Mouse (Mus musculus) heart, adult 8-10 months (tissue): ENCODE measurements around the gene Tnfaip8l1. TPM values are rescaled to one million over a fixed set of nuclear protein-coding genes. Genes with fewer than 3 reads are reported as not detected.

Source experiments
- DNase-seq: peaks from one replicate; pipeline ENCODE4 v3.0.0; 2022; ENCODE audit warnings: low spot score
- total RNA-seq, 4 experiments: library from RNA; stranded (reverse); gene quantifications; 2 replicates each; pipeline ENCODE4 v1.2.4; 2022

Tnfaip8l1 gene
- total RNA-seq: 1 to 10 TPM; 1.2 to 2.1 (median 1.4) TPM

- DNase-seq: peak; percentile 96
Measured at GRCm38 (mm10) chr17:56162231-56162774, at the start of gene Tnfaip8l1. TSS of gene Tnfaip8l1 (plus strand) at chr17:56162477.

GRCm38 (mm10) chr17:56112743-56113142 lies 49.5 kb upstream of the Tnfaip8l1 start:
- DNase-seq: no peak

DNA sequence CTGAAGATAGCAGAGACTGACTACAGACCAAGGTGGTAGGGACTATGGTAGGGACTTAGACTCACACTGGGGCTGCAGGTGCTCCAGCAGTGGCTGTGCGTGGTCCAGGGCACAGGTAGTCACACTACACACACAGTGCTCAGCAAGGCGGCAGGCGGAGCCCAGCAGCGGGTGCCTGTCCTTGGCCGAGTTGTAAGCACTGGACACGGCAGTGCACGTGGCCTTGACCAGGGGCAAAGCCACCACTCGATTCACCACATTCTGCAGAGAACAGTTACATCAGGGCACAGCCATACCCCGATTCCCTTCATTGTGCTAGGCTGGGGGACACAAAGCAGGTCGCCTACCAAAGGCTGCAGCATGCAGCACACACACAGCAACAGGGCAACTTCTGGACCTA lies 46.1 kb upstream of the Tnfaip8l1 start:
- no peak for DNase-seq

- no peak for DNase-seq
Measured at GRCm38 (mm10) chr17:56117251-56117710, 45.0 kb upstream of the Tnfaip8l1 start, which contains the start of gene Plin5. TSS of gene Plin5 (minus strand) at chr17:56117596.

DNA sequence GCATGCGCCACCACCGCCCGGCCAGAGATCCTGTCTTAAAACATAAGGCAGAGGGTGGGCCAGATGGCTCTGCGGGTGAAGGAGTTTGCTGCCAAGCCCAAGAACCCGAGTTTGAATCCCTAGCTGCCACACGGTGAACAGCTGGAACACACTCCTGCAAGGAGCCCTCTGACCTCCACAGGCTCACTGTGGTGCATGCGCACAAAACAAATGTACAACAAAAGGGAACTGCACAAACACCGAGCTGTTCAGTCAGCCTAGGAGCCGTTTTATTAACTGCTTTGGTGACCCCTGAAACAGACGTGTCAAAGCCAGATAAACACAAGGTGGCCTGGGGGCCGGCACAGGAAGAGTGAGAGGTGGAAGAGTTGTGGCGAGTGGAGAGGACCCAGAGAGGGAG lies 42.8 kb upstream of the Tnfaip8l1 start:
- no peak for DNase-seq

- peak; percentile 76 for DNase-seq
Measured at GRCm38 (mm10) chr17:56119981-56120880, 42.0 kb upstream of the Tnfaip8l1 start.

DNA sequence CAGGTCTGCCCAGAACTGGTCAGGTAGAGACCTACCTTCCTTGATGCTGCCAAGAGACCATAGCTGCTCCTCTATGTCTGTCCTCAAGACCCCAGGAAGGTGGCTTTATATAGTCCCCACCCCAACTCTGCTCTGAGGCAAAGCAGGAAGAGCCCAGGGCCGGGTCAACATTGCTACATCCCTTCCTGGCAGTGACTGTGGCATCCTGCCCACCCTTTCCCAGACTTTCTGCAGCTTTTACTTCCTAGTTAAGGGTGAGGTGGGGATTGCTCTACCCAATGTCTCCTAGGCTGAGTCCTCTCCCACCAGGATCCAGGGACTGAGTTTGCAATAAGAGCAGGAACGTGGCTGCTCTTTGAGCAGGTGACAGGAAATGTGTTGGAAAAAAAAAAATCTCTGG lies 40.5 kb upstream of the Tnfaip8l1 start, which contains the start of gene Lrg1:
Gene Lrg1, minus strand, starts transcription at position 176 of the 400 bp plus-strand sequence.
- DNase-seq: no peak

GRCm38 (mm10) chr17:56123161-56123560 lies 39.1 kb upstream of the Tnfaip8l1 start:
- no peak for DNase-seq

DNA sequence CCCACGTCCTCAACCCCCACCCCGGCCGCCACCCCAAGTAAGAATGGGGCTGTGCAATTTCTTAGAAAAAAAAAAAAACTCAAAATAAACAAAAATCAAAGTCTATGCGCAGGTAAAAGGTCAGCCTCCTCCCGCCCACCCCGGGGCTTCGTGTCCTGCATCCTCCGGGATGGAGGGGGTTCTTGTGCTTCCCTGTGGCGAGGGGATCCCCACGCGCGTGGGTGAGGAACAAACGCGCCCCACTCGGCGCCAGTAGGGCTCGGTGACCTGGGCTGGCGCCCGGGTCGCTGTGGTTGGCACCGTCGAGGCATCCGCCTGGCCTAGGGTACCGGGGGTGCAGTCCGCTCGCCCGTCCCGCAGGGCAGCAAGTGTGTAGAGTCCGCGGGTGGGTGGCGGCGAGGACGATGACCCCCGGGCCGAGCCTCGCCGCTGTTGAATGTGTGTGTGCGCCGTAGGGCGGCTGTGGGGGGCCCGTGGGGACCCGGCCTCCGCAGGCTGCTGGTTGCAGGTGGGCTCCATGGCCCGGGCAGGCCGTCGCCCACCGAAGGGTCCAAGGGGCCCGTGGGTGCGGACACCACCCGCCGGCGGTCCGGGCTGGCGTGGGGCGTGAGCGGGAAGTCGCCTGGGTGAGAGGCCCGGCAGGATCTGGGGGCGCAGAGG lies 38.5 kb upstream of the Tnfaip8l1 start:
- no peak for DNase-seq

GRCm38 (mm10) chr17:56124377-56125275 lies 37.7 kb upstream of the Tnfaip8l1 start:
- DNase-seq: no peak

DNA sequence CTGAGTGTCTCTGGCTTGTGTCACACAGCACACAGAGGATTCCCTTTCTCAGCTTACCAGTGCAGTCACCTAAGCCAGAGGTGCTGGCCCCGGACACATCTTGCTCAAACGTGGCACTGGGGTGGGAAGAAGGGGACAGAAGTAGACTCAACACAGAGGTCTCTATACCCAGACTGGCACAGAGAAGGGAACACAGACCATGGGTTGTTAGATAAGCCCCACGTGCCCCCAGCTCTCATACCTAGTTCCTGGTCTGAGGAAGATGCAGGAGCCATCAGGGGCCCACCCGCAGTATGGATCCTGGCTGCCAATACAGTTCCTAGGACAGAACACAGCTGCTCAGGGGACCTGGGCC lies 37.0 kb upstream of the Tnfaip8l1 start:
- no peak for DNase-seq

GRCm38 (mm10) chr17:56126175-56126574 lies 36.1 kb upstream of the Tnfaip8l1 start:
- DNase-seq: no peak

GRCm38 (mm10) chr17:56128246-56128645 lies 34.0 kb upstream of the Tnfaip8l1 start:
- no peak for DNase-seq

DNA sequence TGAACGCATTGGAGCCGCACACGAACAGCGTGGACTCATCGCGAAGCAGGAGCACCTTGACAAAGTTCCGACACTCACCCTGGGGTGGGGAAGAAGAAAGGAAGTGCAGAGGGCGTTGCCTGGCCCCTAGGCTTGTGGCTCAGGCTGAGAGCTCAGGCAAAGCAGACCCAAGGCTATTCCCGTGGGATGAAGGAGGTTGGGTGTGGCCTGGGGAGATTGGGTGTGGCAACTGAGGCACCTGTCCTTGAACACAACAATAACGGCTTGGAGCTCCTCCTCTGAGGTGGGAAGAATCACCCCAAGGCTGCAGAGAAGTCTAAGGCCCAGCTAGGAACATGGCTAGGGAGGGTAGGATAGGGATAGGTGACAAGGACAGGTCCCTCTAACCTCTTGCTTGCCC lies 31.1 kb upstream of the Tnfaip8l1 start:
- no peak for DNase-seq

- peak; percentile 66 for DNase-seq
Measured at GRCm38 (mm10) chr17:56131814-56132213, 30.5 kb upstream of the Tnfaip8l1 start.

GRCm38 (mm10) chr17:56132661-56133060 lies 29.6 kb upstream of the Tnfaip8l1 start:
- peak; percentile 79 for DNase-seq

- peak; percentile 89 for DNase-seq
Measured at GRCm38 (mm10) chr17:56133457-56134363, 28.6 kb upstream of the Tnfaip8l1 start.

DNA sequence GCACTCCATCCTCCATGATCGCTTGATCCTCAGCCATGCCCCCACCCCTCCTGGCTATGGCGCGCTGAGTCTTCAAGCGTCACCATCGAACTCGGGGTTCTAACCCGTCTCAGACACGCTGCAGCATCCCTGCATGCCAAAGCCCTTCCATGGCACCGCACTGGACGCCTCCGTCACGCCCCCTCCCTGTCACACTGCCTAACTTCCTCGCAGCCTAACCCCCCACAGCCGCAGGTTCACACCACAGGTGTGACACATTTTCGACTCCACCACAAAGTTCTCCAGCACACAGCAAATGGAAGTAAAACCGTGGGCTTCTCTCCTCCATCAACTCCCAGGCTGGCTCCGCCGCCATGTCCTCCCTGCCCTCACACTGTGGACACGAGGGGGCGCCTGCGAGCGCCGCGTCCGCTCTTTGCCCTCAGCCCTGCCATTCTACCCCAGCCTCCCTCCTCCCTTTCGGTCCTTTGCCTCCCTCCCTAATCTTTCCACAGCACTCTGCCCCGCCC lies 27.8 kb upstream of the Tnfaip8l1 start:
- DNase-seq: peak; percentile 67

DNA sequence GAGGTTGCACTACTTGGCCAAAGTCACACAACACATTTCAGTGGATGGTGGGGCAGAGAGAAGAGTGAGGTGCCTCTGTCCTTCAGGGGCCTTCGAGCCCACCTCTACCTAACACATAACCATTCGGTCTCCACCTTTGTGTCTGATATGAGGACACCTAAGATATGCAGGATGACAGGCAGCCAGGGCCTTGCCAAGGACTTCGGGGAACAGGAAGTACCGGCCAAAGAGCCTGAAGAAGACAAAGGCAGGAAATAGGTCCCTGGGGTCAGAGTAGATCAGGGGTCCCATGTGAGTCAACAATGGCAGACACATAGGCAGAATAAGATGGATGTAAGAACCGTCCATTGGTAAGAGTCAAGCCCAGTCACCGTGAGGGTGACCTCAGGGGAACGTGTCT lies 25.7 kb upstream of the Tnfaip8l1 start:
- DNase-seq: no peak
